In the genomic region with DNA sequence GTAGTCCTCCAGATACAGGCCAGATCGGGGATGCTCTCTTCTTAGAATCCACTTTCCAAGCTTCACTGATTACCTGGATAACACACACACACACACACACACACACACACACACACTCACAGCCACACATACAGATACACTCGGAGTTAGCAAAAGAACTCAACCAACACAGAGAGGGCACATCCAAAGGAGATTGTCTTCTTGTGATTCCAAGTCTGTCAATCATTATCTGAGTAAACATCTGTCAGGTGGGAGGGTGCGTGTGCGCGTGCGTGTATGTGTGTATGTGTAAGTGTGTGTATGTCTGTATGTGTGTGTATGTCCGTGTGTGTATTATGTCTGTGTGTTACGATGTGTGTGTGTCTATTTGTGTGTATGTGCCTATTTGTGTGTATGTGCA, we compare ENCODE assay signal across 24 mouse cellular contexts. TPM values are rescaled to one million over a fixed set of nuclear protein-coding genes. Genes with fewer than 3 reads are reported as not detected.
DNase-seq lines count a peak whose midpoint lies in the region; ATAC-seq and TF ChIP-seq lines count a peak whose summit lies in the region.
"Had no signal": no experiment of that assay in that cellular context is flagged by ENCODE, and none has a peak within 500 bp of the region (broad histone marks: within the 10 kb centered on the region; RNA-seq: fewer than 3 reads in every experiment).

No protein-coding gene starts in this region.

- H3K27ac ChIP-seq in kidney, postnatal 0 days: peak overlapping the region; percentile 8; the same call in 1 of the 2 replicates
- peak overlapping the region; percentile 95 for H3K27ac ChIP-seq in intestine, postnatal 0 days (ENCODE audit: low read depth, low read length)
- H3K27ac ChIP-seq in liver, embryonic 14.5 days: no peak overlapping the region
- H3K27ac ChIP-seq in stomach, embryonic 16.5 days (ENCODE audit: low read length): peak overlapping the region; percentile 66
- no peak overlapping the region for H3K27ac ChIP-seq in embryonic facial prominence, embryonic 10.5 days (replicated peaks)
- H3K27ac ChIP-seq: embryonic facial prominence, embryonic 15.5 days; forebrain, embryonic 12.5 days; heart, embryonic 13.5 days; hindbrain, embryonic 12.5 days; neural tube, embryonic 13.5 days had no signal

- WGBS in kidney, postnatal 0 days: 81% methylated on average over 8 of the region's 8 CpGs
- WGBS in intestine, postnatal 0 days: 42% methylated on average over 8 of the region's 8 CpGs
- 68% methylated on average over 8 of the region's 8 CpGs for WGBS in liver, embryonic 14.5 days (ENCODE audit: insufficient replicate concordance)
- WGBS in stomach, embryonic 16.5 days: 84% methylated on average over 8 of the region's 8 CpGs
- WGBS in embryonic facial prominence, embryonic 10.5 days: 89% methylated on average over 8 of the region's 8 CpGs

- H3K4me2 ChIP-seq in kidney, postnatal 0 days (ENCODE audit: low read length): no peak overlapping the region
- H3K4me2 ChIP-seq in intestine, postnatal 0 days (replicated peaks; ENCODE audit: low read depth): peak overlapping the region; percentile 64
- peak overlapping the region; percentile 43 for H3K4me2 ChIP-seq in liver, embryonic 14.5 days (ENCODE audit: low read depth)
- H3K4me2 ChIP-seq in stomach, embryonic 16.5 days (ENCODE audit: low read depth, low read length): peak overlapping the region; percentile 34; the same call in 1 of the 2 replicates
- H3K4me2 ChIP-seq: embryonic facial prominence, embryonic 15.5 days; forebrain, embryonic 12.5 days; heart, embryonic 13.5 days; hindbrain, embryonic 12.5 days; neural tube, embryonic 13.5 days had no signal

- no peak overlapping the region for H3K4me3 ChIP-seq in kidney, postnatal 0 days (replicated peaks; ENCODE audit: low read depth, low read length)
- peak overlapping the region; percentile 40 for H3K4me3 ChIP-seq in intestine, postnatal 0 days (ENCODE audit: low read depth, low read length)
- H3K4me3 ChIP-seq in liver, embryonic 14.5 days (ENCODE audit: insufficient read depth in 1 of 2, low read depth in 2 of 2, low read length in 2 of 2): no peak overlapping the region; a peak in 1 of 4 replicates
- peak overlapping the region; percentile 28 for H3K4me3 ChIP-seq in stomach, embryonic 16.5 days (replicated peaks; ENCODE audit: low read length)
- H3K4me3 ChIP-seq in embryonic facial prominence, embryonic 10.5 days: no peak overlapping the region
- H3K4me3 ChIP-seq: embryonic facial prominence, embryonic 15.5 days; forebrain, embryonic 12.5 days; heart, embryonic 13.5 days; hindbrain, embryonic 12.5 days; myocyte; neural tube, embryonic 13.5 days had no signal

- no peaks in the 10 kb centered on the region for H3K9me3 ChIP-seq in kidney, postnatal 0 days (replicated peaks; ENCODE audit: low read length)
- H3K9me3 ChIP-seq in intestine, postnatal 0 days (ENCODE audit: control insufficient read depth): no peaks in the 10 kb centered on the region
- no peaks in the 10 kb centered on the region for H3K9me3 ChIP-seq in liver, embryonic 14.5 days (ENCODE audit: control insufficient read depth, low read length)
- no peaks in the 10 kb centered on the region for H3K9me3 ChIP-seq in stomach, embryonic 16.5 days (replicated peaks; ENCODE audit: control insufficient read depth, low read length)
- no peaks in the 10 kb centered on the region for H3K9me3 ChIP-seq in embryonic facial prominence, embryonic 10.5 days
- H3K9me3 ChIP-seq: embryonic facial prominence, embryonic 15.5 days; forebrain, embryonic 12.5 days; hindbrain, embryonic 12.5 days; neural tube, embryonic 13.5 days had no signal

- H3K36me3 ChIP-seq in kidney, postnatal 0 days (ENCODE audit: insufficient read depth, low read length): no peaks in the 10 kb centered on the region
- H3K36me3 ChIP-seq in intestine, postnatal 0 days (ENCODE audit: control insufficient read depth, insufficient read depth): no peaks in the 10 kb centered on the region
- H3K36me3 ChIP-seq in liver, embryonic 14.5 days (replicated peaks; ENCODE audit: control insufficient read depth, insufficient read depth, low read depth): no peaks in the 10 kb centered on the region
- H3K36me3 ChIP-seq in stomach, embryonic 16.5 days (ENCODE audit: control insufficient read depth, insufficient read depth, low read length): no peaks in the 10 kb centered on the region
- H3K36me3 ChIP-seq in embryonic facial prominence, embryonic 10.5 days (replicated peaks): no peaks in the 10 kb centered on the region
- H3K36me3 ChIP-seq: embryonic facial prominence, embryonic 15.5 days; forebrain, embryonic 12.5 days; heart, embryonic 13.5 days; hindbrain, embryonic 12.5 days; neural tube, embryonic 13.5 days had no signal

- H3K4me1 ChIP-seq in kidney, postnatal 0 days (replicated peaks; ENCODE audit: insufficient read depth, low read length): no peaks in the 10 kb centered on the region
- H3K4me1 ChIP-seq in intestine, postnatal 0 days (replicated peaks; ENCODE audit: control insufficient read depth, insufficient read depth, low read length): 0 out of 2 replicates have a peak, but pooled peaks cover 3% of the 10 kb centered on the region
- H3K4me1 ChIP-seq in liver, embryonic 14.5 days (replicated peaks; ENCODE audit: control insufficient read depth in 2 of 2, insufficient read depth in 2 of 2, low read length in 1 of 2): peaks cover 0 to 3% of the 10 kb centered on the region in 2 experiments; a peak in 1 of 4 replicates
- H3K4me1 ChIP-seq in stomach, embryonic 16.5 days (ENCODE audit: control insufficient read depth, insufficient read depth, low read length): no peaks in the 10 kb centered on the region
- H3K4me1 ChIP-seq in embryonic facial prominence, embryonic 10.5 days: peaks cover 17% of the 10 kb centered on the region
- H3K4me1 ChIP-seq: heart, embryonic 13.5 days had no signal

- ATAC-seq in kidney, postnatal 0 days (replicated peaks; ENCODE audit: low FRiP score, low read depth): no peak; the same call in 1 of the 2 replicates
- 0 out of 2 replicates have a peak, but pooled peaks have one; percentile 4 for ATAC-seq in intestine, postnatal 0 days
- ATAC-seq in liver, embryonic 14.5 days (ENCODE audit: insufficient read depth): peak; percentile 15; the same call in 1 of the 2 replicates
- no peak for ATAC-seq in stomach, embryonic 16.5 days (ENCODE audit: insufficient read depth, low FRiP score)
- ATAC-seq: midbrain, embryonic 16.5 days had no signal

- H3K9ac ChIP-seq in kidney, postnatal 0 days (ENCODE audit: low read depth, low read length): no peak overlapping the region
- no peak overlapping the region for H3K9ac ChIP-seq in intestine, postnatal 0 days (ENCODE audit: low read depth, low read length)
- no peak overlapping the region for H3K9ac ChIP-seq in liver, embryonic 14.5 days (replicated peaks)
- no peak overlapping the region for H3K9ac ChIP-seq in stomach, embryonic 16.5 days (ENCODE audit: low read length)
- H3K9ac ChIP-seq: embryonic facial prominence, embryonic 15.5 days; forebrain, embryonic 12.5 days; heart, embryonic 13.5 days; hindbrain, embryonic 12.5 days had no signal

- no peaks in the 10 kb centered on the region for H3K27me3 ChIP-seq in kidney, postnatal 0 days (ENCODE audit: insufficient read depth, low read length)
- no peaks in the 10 kb centered on the region for H3K27me3 ChIP-seq in intestine, postnatal 0 days (replicated peaks; ENCODE audit: control insufficient read depth, insufficient read depth, low read length)
- H3K27me3 ChIP-seq in liver, embryonic 14.5 days (ENCODE audit: control insufficient read depth, insufficient read depth, low read length): no peaks in the 10 kb centered on the region
- no peaks in the 10 kb centered on the region for H3K27me3 ChIP-seq in stomach, embryonic 16.5 days (ENCODE audit: control insufficient read depth, insufficient read depth, low read length)
- H3K27me3 ChIP-seq in embryonic facial prominence, embryonic 10.5 days (replicated peaks; ENCODE audit: low read depth, poor library complexity, severe bottlenecking): no peaks in the 10 kb centered on the region
- H3K27me3 ChIP-seq: embryonic facial prominence, embryonic 15.5 days; heart, embryonic 13.5 days; hindbrain, embryonic 12.5 days; neural tube, embryonic 13.5 days had no signal

- TF ChIP-seq CTCF in kidney, postnatal 0 days (IDR thresholded peaks at IDR 0.05; ENCODE audit: low read depth): no peak
- TF ChIP-seq CTCF in intestine, postnatal 0 days (IDR thresholded peaks at IDR 0.05; ENCODE audit: low read depth): no peak
- TF ChIP-seq CTCF in liver, embryonic 14.5 days (IDR thresholded peaks at IDR 0.05; ENCODE audit: low read depth): no peak

- no peak for TF ChIP-seq EP300 in liver, embryonic 14.5 days (IDR thresholded peaks at IDR 0.05; ENCODE audit: low read depth)

- no peak for DNase-seq in kidney, postnatal 0 days (ENCODE audit: low spot score)
- DNase-seq in kidney, postnatal 10 days: no peak
- DNase-seq in liver, embryonic 14.5 days (ENCODE audit: low read depth in 3 of 3, low spot score in 3 of 3): no peak
- DNase-seq in embryonic facial prominence, embryonic 10.5 days (ENCODE audit: low spot score): no peak
- DNase-seq in thymus, postnatal 10 days (ENCODE audit: low spot score in 2 of 2): no peak
- DNase-seq: adrenal gland, postnatal 14 days; cerebellum, adult 8-10 months; gastrocnemius, postnatal 25 days; heart, adult 18-20 months; heart, postnatal 14 days; layer of hippocampus, postnatal 36 days; right cerebral cortex, postnatal 25 days; thymus, adult 2 months had no signal

RNA-seq across cellular contexts. Expression of a gene that starts 0.5 kb away (rescaled TPM):
- 23.0 and 29.2 TPM in 2 replicates for polyA plus RNA-seq in kidney, postnatal 0 days (2015; fragmentation: Nextera tagmentation; extraction: Ambion mirVana)
- 66.3 and 69.9 TPM in 2 replicates for polyA plus RNA-seq in intestine, postnatal 0 days (2015; fragmentation: Nextera tagmentation; extraction: Ambion mirVana)
- 27.9 and 32.7 TPM in 2 replicates for polyA plus RNA-seq in liver, embryonic 14.5 days (2012; rRNA removed)
- 58.0 and 65.1 TPM in 2 replicates for polyA plus RNA-seq in liver, embryonic 14.5 days (2014; fragmentation: Nextera tagmentation; extraction: Ambion mirVana)
- 34.3 and 42.8 TPM in 2 replicates for polyA plus RNA-seq in stomach, embryonic 16.5 days (2015; fragmentation: Nextera tagmentation; extraction: Ambion mirVana)
- polyA plus RNA-seq in embryonic facial prominence, embryonic 10.5 days (2016; fragmentation: Nextera tagmentation; extraction: Ambion mirVana): not detected in 2 replicates
- polyA plus RNA-seq: forebrain, embryonic 12.5 days; hindbrain, embryonic 12.5 days; lung, embryonic 16.5 days; myocyte; spleen, adult 2 months had no signal

RNA-seq across cellular contexts. Expression of a gene that starts 27.8 kb away (rescaled TPM):
- 3.5 and 4.1 TPM in 2 replicates for polyA plus RNA-seq in kidney, postnatal 0 days (2015; fragmentation: Nextera tagmentation; extraction: Ambion mirVana)
- polyA plus RNA-seq in intestine, postnatal 0 days (2015; fragmentation: Nextera tagmentation; extraction: Ambion mirVana): 6.0 and 7.7 TPM in 2 replicates
- polyA plus RNA-seq in liver, embryonic 14.5 days (2012; rRNA removed): 1.7 TPM in 2 replicates
- 0.99 and 1.7 TPM in 2 replicates for polyA plus RNA-seq in liver, embryonic 14.5 days (2014; fragmentation: Nextera tagmentation; extraction: Ambion mirVana)
- 14.0 and 18.1 TPM in 2 replicates for polyA plus RNA-seq in stomach, embryonic 16.5 days (2015; fragmentation: Nextera tagmentation; extraction: Ambion mirVana)
- polyA plus RNA-seq in embryonic facial prominence, embryonic 10.5 days (2016; fragmentation: Nextera tagmentation; extraction: Ambion mirVana): 0.62 and 1.0 TPM in 2 replicates

Comparison
In these comparisons a context has a peak if more than half of its experiments do, and no peak if none do; other contexts are left out.
1. ATAC-seq: peak in intestine, postnatal 0 days (single experiment) and liver, embryonic 14.5 days (single experiment); none in kidney, postnatal 0 days (single experiment) and stomach, embryonic 16.5 days (single experiment).
2. H3K27ac ChIP-seq: peak in kidney, postnatal 0 days (single experiment), intestine, postnatal 0 days (single experiment) and stomach, embryonic 16.5 days (single experiment); none in liver, embryonic 14.5 days (single experiment) and embryonic facial prominence, embryonic 10.5 days (single experiment).
3. H3K4me3 ChIP-seq: peak in intestine, postnatal 0 days (single experiment) and stomach, embryonic 16.5 days (single experiment); none in kidney, postnatal 0 days (single experiment), liver, embryonic 14.5 days (0 of 2) and embryonic facial prominence, embryonic 10.5 days (single experiment).
4. RNA of a gene that starts 0.5 kb away (polyA plus RNA-seq): 66.3 to 69.9 TPM in intestine, postnatal 0 days, 27.9 to 65.1 TPM in liver, embryonic 14.5 days, 34.3 to 42.8 TPM in stomach, embryonic 16.5 days and 23.0 to 29.2 TPM in kidney, postnatal 0 days; not detected in embryonic facial prominence, embryonic 10.5 days; every median in the first group is over 10 times any median in the second.